Mouse (Mus musculus) CD4-positive naive resting alpha-beta T cell, adult 76 days (primary cell): ENCODE measurements around the gene Avpr1a. TPM values are rescaled to one million over a fixed set of nuclear protein-coding genes. Genes with fewer than 3 reads are reported as not detected.

ENCODE experiments used
- total RNA-seq: library from RNA; stranded (reverse); gene quantifications from one replicate; pipeline ENCODE4 v1.2.4, GENCODE M21; 2023

Avpr1a gene
- total RNA-seq = not detected

DNA sequence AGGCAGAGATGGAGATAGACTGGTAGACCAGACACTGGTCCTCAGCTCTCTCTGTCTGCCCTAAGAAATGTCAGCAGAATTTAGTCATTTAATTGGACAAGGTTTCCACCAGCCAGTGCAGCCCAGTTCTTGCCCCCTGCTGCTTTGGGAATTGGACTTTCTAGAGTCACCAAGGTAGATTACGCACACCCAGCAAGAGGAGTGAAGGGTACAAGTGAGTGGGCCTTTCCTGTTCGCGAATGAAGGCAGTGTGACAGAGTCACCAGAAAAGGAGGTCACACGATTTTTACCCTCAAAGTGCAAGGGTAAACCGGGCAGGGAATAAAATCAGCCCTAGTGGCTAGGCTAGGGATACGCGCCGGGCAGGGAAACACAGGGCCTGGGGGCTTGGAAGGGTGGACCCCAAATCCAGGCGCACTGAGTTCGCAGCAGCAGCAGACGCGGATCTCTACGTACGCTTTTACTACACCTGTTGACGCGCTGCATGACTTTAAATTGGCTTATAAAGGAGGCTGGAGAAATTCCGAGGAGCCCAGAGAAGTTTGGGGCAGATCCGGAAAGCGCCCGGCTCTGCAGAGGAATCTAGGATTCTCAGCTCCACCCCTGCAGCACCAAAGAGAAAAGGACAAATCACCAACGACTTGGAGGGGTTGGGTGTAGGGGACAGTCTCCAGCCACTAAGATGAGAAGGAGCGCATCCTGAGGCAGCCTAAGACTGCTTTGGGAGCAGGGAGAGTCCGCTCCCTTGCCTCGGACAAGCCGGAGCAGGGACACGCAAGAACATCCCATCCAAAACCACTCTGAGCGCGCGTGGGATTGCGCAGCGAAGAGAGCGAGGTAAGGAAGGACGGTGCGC lies at the start of gene Avpr1a:
TSS of gene Avpr1a (plus strand) at position 639 of the 856 bp plus-strand sequence.

Other genes with a start within 250 kb of the Avpr1a start
- gene Ppm1h, start 230.3 kb downstream of the Avpr1a start, total RNA-seq = 143 TPM